Comparison of ENCODE assay signal across 34 mouse cellular contexts in the genomic region with DNA sequence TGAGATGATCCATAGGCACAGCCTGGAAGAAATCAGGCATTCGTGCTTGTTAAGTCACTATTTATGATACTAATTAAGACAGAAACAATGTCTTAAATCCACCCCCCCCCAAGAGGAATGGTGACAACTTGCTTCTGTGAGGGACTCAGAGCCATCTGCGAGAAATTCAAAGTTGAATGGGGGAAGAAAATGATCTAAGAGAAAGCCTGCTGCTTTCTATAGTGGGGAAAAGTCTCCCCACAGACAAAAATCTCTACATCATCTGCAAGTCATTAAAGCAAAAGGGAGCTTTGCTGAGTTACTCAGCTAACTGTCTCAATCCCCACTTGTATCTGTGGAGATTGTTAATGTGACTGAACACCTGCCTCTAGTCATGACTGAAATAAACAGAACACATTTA. TPM values are rescaled to one million over a fixed set of nuclear protein-coding genes. Genes with fewer than 3 reads are reported as not detected.
DNase-seq lines count a peak whose midpoint lies in the region; ATAC-seq and TF ChIP-seq lines count a peak whose summit lies in the region.
"Had no signal": no experiment of that assay in that cellular context is flagged by ENCODE, and none has a peak within 500 bp of the region (broad histone marks: within the 10 kb centered on the region; RNA-seq: fewer than 3 reads in every experiment).

No protein-coding gene starts in this region.

- no peaks in the 10 kb centered on the region for H3K4me1 ChIP-seq in embryonic facial prominence, embryonic 11.5 days (ENCODE audit: control insufficient read depth, insufficient read depth, low read length)
- no peaks in the 10 kb centered on the region for H3K4me1 ChIP-seq in embryonic facial prominence, embryonic 10.5 days
- H3K4me1 ChIP-seq in cortical plate, adult 2 months (ENCODE audit: control insufficient read depth, insufficient read depth, low read length) = no peaks in the 10 kb centered on the region; the same call in 1 of the 2 replicates
- no peaks in the 10 kb centered on the region for H3K4me1 ChIP-seq in embryonic fibroblast, embryonic 13.5 days (ENCODE audit: control insufficient read depth, insufficient read depth, low read length)
- H3K4me1 ChIP-seq: embryonic facial prominence, embryonic 13.5 days; forebrain, embryonic 13.5 days; heart, embryonic 12.5 days; heart, embryonic 15.5 days; hindbrain, embryonic 10.5 days; hindbrain, embryonic 13.5 days; intestine, embryonic 15.5 days had no signal

- H3K4me3 ChIP-seq in embryonic facial prominence, embryonic 11.5 days (ENCODE audit: low read depth, low read length) = no peak overlapping the region
- H3K4me3 ChIP-seq in embryonic facial prominence, embryonic 10.5 days = no peak overlapping the region
- H3K4me3 ChIP-seq in cortical plate, adult 2 months (ENCODE audit: insufficient read depth, low read length) = no peak overlapping the region
- H3K4me3 ChIP-seq in embryonic fibroblast, embryonic 13.5 days (ENCODE audit: insufficient read depth, low read length) = no peak overlapping the region
- H3K4me3 ChIP-seq: embryonic facial prominence, embryonic 13.5 days; erythroblast, embryonic 14.5 days; forebrain, embryonic 13.5 days; heart, embryonic 12.5 days; heart, embryonic 15.5 days; hindbrain, embryonic 10.5 days; hindbrain, embryonic 13.5 days; intestine, embryonic 15.5 days had no signal

- no peak for TF ChIP-seq CTCF in cortical plate, adult 2 months (IDR thresholded peaks at IDR 0.05; ENCODE audit: extremely low read depth, insufficient read depth, low read length)
- TF ChIP-seq CTCF in embryonic fibroblast, embryonic 13.5 days (IDR thresholded peaks at IDR 0.05; ENCODE audit: borderline replicate concordance, insufficient read depth, low read length) = no peak

- no peak overlapping the region for H3K9ac ChIP-seq in embryonic facial prominence, embryonic 11.5 days (replicated peaks; ENCODE audit: low read length)
- H3K9ac ChIP-seq: embryonic facial prominence, embryonic 13.5 days; forebrain, embryonic 13.5 days; heart, embryonic 12.5 days; heart, embryonic 15.5 days; hindbrain, embryonic 13.5 days; intestine, embryonic 15.5 days had no signal

- TF ChIP-seq POLR2A in cortical plate, adult 2 months (IDR thresholded peaks at IDR 0.05; ENCODE audit: extremely low read depth, insufficient read depth, low read length) = no peak
- no peak for TF ChIP-seq POLR2A in embryonic fibroblast, embryonic 13.5 days (IDR thresholded peaks at IDR 0.05; ENCODE audit: low read depth, low read length)

- peak; percentile 0 for DNase-seq in embryonic facial prominence, embryonic 11.5 days (ENCODE audit: low spot score)
- DNase-seq in embryonic facial prominence, embryonic 10.5 days (ENCODE audit: low spot score) = no peak
- peak; percentile 6 for DNase-seq in layer of hippocampus, adult 9-11 months
- DNase-seq in layer of hippocampus, adult 8-10 months (ENCODE audit: low spot score in 2 of 2) = no peak
- DNase-seq in left cerebral cortex, postnatal 14 days (ENCODE audit: low spot score in 2 of 2) = no peak
- no peak for DNase-seq in testis, postnatal 10 days (ENCODE audit: low spot score)
- DNase-seq: adrenal gland, postnatal 10 days; adrenal gland, postnatal 36 days; cerebellum, adult 11 months; cerebellum, adult 2 months; cerebellum, adult 9-11 months; cerebellum, postnatal 36 days; gastrocnemius, postnatal 25 days; heart, postnatal 36 days had no signal

- ATAC-seq in embryonic facial prominence, embryonic 11.5 days (replicated peaks; ENCODE audit: insufficient number of reproducible peaks, low FRiP score, low TSS enrichment, low read depth) = no peak
- ATAC-seq: forebrain, embryonic 13.5 days; forebrain, embryonic 16.5 days; hindbrain, embryonic 16.5 days; intestine, embryonic 15.5 days; Patski had no signal

- H3K27ac ChIP-seq in embryonic facial prominence, embryonic 11.5 days (replicated peaks; ENCODE audit: low read depth, low read length) = no peak overlapping the region
- no peak overlapping the region for H3K27ac ChIP-seq in embryonic facial prominence, embryonic 10.5 days (replicated peaks)
- H3K27ac ChIP-seq in cortical plate, adult 2 months (ENCODE audit: insufficient read depth, low read length) = peak overlapping the region; percentile 50; the same call in 1 of the 2 replicates
- peak overlapping the region; percentile 18; the same call in 1 of the 2 replicates for H3K27ac ChIP-seq in embryonic fibroblast, embryonic 13.5 days (ENCODE audit: insufficient read depth, low read length)
- H3K27ac ChIP-seq: embryonic facial prominence, embryonic 13.5 days; forebrain, embryonic 13.5 days; heart, embryonic 15.5 days; hindbrain, embryonic 10.5 days; hindbrain, embryonic 13.5 days; intestine, embryonic 15.5 days had no signal

- no peak overlapping the region for H3K4me2 ChIP-seq in embryonic facial prominence, embryonic 11.5 days (ENCODE audit: low read depth, low read length)
- H3K4me2 ChIP-seq: embryonic facial prominence, embryonic 13.5 days; forebrain, embryonic 13.5 days; heart, embryonic 12.5 days; heart, embryonic 15.5 days; hindbrain, embryonic 13.5 days; intestine, embryonic 15.5 days had no signal

- no peaks in the 10 kb centered on the region for H3K27me3 ChIP-seq in embryonic facial prominence, embryonic 11.5 days (ENCODE audit: control insufficient read depth, insufficient read depth, low read length)
- H3K27me3 ChIP-seq in embryonic facial prominence, embryonic 10.5 days (replicated peaks; ENCODE audit: low read depth, poor library complexity, severe bottlenecking) = no peaks in the 10 kb centered on the region
- H3K27me3 ChIP-seq: embryonic facial prominence, embryonic 13.5 days; forebrain, embryonic 13.5 days; heart, embryonic 12.5 days; heart, embryonic 15.5 days; hindbrain, embryonic 13.5 days; intestine, embryonic 15.5 days; Patski had no signal

- 64% methylated on average over 2 of the region's 2 CpGs for WGBS in embryonic facial prominence, embryonic 11.5 days
- 68% methylated on average over 2 of the region's 2 CpGs for WGBS in embryonic facial prominence, embryonic 10.5 days

- no peaks in the 10 kb centered on the region for H3K36me3 ChIP-seq in embryonic facial prominence, embryonic 11.5 days (replicated peaks; ENCODE audit: control insufficient read depth, insufficient read depth, low read depth, low read length)
- H3K36me3 ChIP-seq in embryonic facial prominence, embryonic 10.5 days (replicated peaks) = no peaks in the 10 kb centered on the region
- H3K36me3 ChIP-seq: embryonic facial prominence, embryonic 13.5 days; heart, embryonic 12.5 days; heart, embryonic 15.5 days; hindbrain, embryonic 10.5 days; hindbrain, embryonic 13.5 days; intestine, embryonic 15.5 days had no signal

- H3K9me3 ChIP-seq in embryonic facial prominence, embryonic 11.5 days (replicated peaks; ENCODE audit: control insufficient read depth, low read length) = no peaks in the 10 kb centered on the region; the same call in 1 of the 2 replicates
- peaks cover 7% of the 10 kb centered on the region; the same call in 1 of the 2 replicates for H3K9me3 ChIP-seq in embryonic facial prominence, embryonic 10.5 days
- H3K9me3 ChIP-seq: heart, embryonic 12.5 days; heart, embryonic 15.5 days; intestine, embryonic 15.5 days had no signal

- intact Hi-C loops in left cerebral cortex, postnatal 14 days (cut with DNase I) = no loop called here

RNA-seq across cellular contexts. Expression of a gene that starts 27.4 kb away (rescaled TPM):
- polyA plus RNA-seq in embryonic facial prominence, embryonic 11.5 days (2014; fragmentation: Nextera tagmentation; extraction: Ambion mirVana) = not detected in 2 replicates
- not detected in 2 replicates for polyA plus RNA-seq in embryonic facial prominence, embryonic 10.5 days (2016; fragmentation: Nextera tagmentation; extraction: Ambion mirVana)
- total RNA-seq in layer of hippocampus, adult 8-10 months (2022) = not detected
- polyA plus RNA-seq in cortical plate, adult 2 months (2012; rRNA removed) = not detected in 2 replicates
- not detected in 2 replicates for polyA plus RNA-seq in embryonic fibroblast, embryonic 13.5 days (2011; ENCODE audit: insufficient read length, low read depth, missing spikeins)
- total RNA-seq in left cerebral cortex, postnatal 14 days (2021) = under 1 TPM; 0.21 to 0.31 TPM
- total RNA-seq: adrenal gland, adult 18-20 months; adrenal gland, postnatal 10 days; adrenal gland, postnatal 36 days; ES-E14; gastrocnemius, adult 8-10 months; gastrocnemius, postnatal 25 days; heart, adult 18-20 months; heart, postnatal 10 days; heart, postnatal 36 days had no signal
- polyA plus RNA-seq: cerebellum, adult 2 months; embryonic facial prominence, embryonic 13.5 days; erythroblast, embryonic 14.5 days; forebrain, embryonic 13.5 days; forebrain, embryonic 16.5 days; frontal cortex, adult 2 months; gonadal fat pad, adult 2 months; heart, embryonic 12.5 days; heart, embryonic 15.5 days; hindbrain, embryonic 10.5 days; hindbrain, embryonic 13.5 days; hindbrain, embryonic 16.5 days; intestine, embryonic 15.5 days; Patski had no signal

Comparison
In these comparisons a context has a peak if more than half of its experiments do, and no peak if none do; other contexts are left out.
1. DNase-seq: peak in embryonic facial prominence, embryonic 11.5 days (single experiment) and layer of hippocampus, adult 9-11 months (single experiment); none in embryonic facial prominence, embryonic 10.5 days (single experiment), layer of hippocampus, adult 8-10 months (0 of 2), left cerebral cortex, postnatal 14 days (0 of 2) and testis, postnatal 10 days (single experiment).
2. H3K27ac ChIP-seq: peak in cortical plate, adult 2 months (single experiment) and embryonic fibroblast, embryonic 13.5 days (single experiment); none in embryonic facial prominence, embryonic 11.5 days (single experiment) and embryonic facial prominence, embryonic 10.5 days (single experiment).